Comparison of ENCODE assay signal across 18 mouse cellular contexts in the genomic region with DNA sequence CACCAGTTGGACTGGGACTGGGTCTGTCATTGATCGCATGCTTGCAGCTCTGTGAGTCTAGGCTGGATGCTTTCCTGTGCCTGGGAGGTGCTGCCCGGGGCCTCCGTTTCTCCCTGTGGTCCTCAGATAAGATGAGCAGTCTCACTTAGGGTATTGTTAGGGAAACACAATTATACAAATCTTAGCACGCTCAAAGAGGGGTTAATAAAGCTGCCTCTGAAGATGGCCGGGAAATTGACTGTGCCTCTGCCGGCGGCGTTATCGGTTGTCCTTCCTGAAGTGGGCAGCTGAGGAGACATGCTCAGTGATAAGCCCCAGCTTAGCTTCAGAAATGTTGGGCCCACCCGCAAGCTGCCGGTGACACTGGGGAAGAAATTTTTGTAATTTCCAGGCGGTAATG. TPM values are rescaled to one million over a fixed set of nuclear protein-coding genes. Genes with fewer than 3 reads are reported as not detected.
DNase-seq lines count a peak whose midpoint lies in the region; ATAC-seq and TF ChIP-seq lines count a peak whose summit lies in the region.
"Had no signal": no experiment of that assay in that cellular context is flagged by ENCODE, and none has a peak within 500 bp of the region (broad histone marks: within the 10 kb centered on the region; RNA-seq: fewer than 3 reads in every experiment).

No protein-coding gene starts in this region.

- no peak; the same call in 1 of the 2 replicates for TF ChIP-seq RAD21 in MEL (IDR thresholded peaks at IDR 0.05; ENCODE audit: low read depth, low read length)

- H3K9ac ChIP-seq in heart, embryonic 15.5 days: no peak overlapping the region
- H3K9ac ChIP-seq in MEL (ENCODE audit: control insufficient read depth, low read depth, low read length, poor library complexity, severe bottlenecking): peak overlapping the region; percentile 70
- H3K9ac ChIP-seq in liver, embryonic 16.5 days (ENCODE audit: low read depth, low read length): no peak overlapping the region
- no peak overlapping the region for H3K9ac ChIP-seq in intestine, embryonic 15.5 days
- H3K9ac ChIP-seq: forebrain, embryonic 15.5 days; hindbrain, embryonic 12.5 days; neural tube, embryonic 12.5 days had no signal

- peaks cover 16% of the 10 kb centered on the region for H3K4me1 ChIP-seq in heart, embryonic 15.5 days (replicated peaks)
- peaks cover 7 to 38% of the 10 kb centered on the region in 2 experiments for H3K4me1 ChIP-seq in MEL (ENCODE audit: control insufficient read depth in 1 of 2, insufficient read depth in 2 of 2, low read length in 2 of 2)
- peaks cover 13% of the 10 kb centered on the region for H3K4me1 ChIP-seq in liver, embryonic 16.5 days (ENCODE audit: control insufficient read depth, low read depth, low read length)
- H3K4me1 ChIP-seq in intestine, embryonic 15.5 days (replicated peaks): no peaks in the 10 kb centered on the region

- H3K4me3 ChIP-seq in heart, embryonic 15.5 days: no peak overlapping the region
- H3K4me3 ChIP-seq in MEL (ENCODE audit: control insufficient read depth in 1 of 2, insufficient read depth in 1 of 2, low read depth in 2 of 2, low read length in 2 of 2): peak overlapping the region; percentile 35 to 50
- H3K4me3 ChIP-seq in liver, embryonic 16.5 days (ENCODE audit: low read depth, low read length): no peak overlapping the region
- H3K4me3 ChIP-seq in intestine, embryonic 15.5 days (replicated peaks): no peak overlapping the region
- H3K4me3 ChIP-seq: forebrain, embryonic 15.5 days; hindbrain, embryonic 12.5 days; layer of hippocampus, adult 2 months; limb, embryonic 10.5 days; neural tube, embryonic 12.5 days had no signal

- H3K36me3 ChIP-seq in heart, embryonic 15.5 days: no peaks in the 10 kb centered on the region
- H3K36me3 ChIP-seq in MEL (ENCODE audit: control insufficient read depth in 1 of 2, insufficient read depth in 2 of 2, low read length in 2 of 2): peaks cover 0 to 29% of the 10 kb centered on the region in 2 experiments; a peak in 2 of 4 replicates
- H3K36me3 ChIP-seq in liver, embryonic 16.5 days (ENCODE audit: control insufficient read depth, insufficient read depth): no peaks in the 10 kb centered on the region
- no peaks in the 10 kb centered on the region for H3K36me3 ChIP-seq in intestine, embryonic 15.5 days
- H3K36me3 ChIP-seq: forebrain, embryonic 15.5 days; hindbrain, embryonic 12.5 days had no signal

- H3K27ac ChIP-seq in heart, embryonic 15.5 days: no peak overlapping the region
- peak overlapping the region; percentile 94 for H3K27ac ChIP-seq in MEL (ENCODE audit: control insufficient read depth, low read depth, low read length)
- no peak overlapping the region for H3K27ac ChIP-seq in liver, embryonic 16.5 days (ENCODE audit: low read length)
- no peak overlapping the region for H3K27ac ChIP-seq in intestine, embryonic 15.5 days
- H3K27ac ChIP-seq: forebrain, embryonic 15.5 days; hindbrain, embryonic 12.5 days; kidney, postnatal 0 days; layer of hippocampus, adult 2 months; limb, embryonic 10.5 days; neural tube, embryonic 12.5 days had no signal

- whole genome bisulfite sequencing in heart, embryonic 15.5 days: 24% methylated on average over 12 of the region's 12 CpGs
- WGBS in liver, embryonic 16.5 days (ENCODE audit: insufficient replicate concordance): 20% methylated on average over 12 of the region's 12 CpGs
- WGBS in intestine, embryonic 15.5 days: 85% methylated on average over 12 of the region's 12 CpGs

- H3K79me2 ChIP-seq in MEL (ENCODE audit: control insufficient read depth, insufficient read depth, low read length, poor library complexity): no peaks in the 10 kb centered on the region; the same call in 1 of the 2 replicates

- TF ChIP-seq CTCF in MEL (IDR thresholded peaks at IDR 0.05 in 2 of 3, conservative IDR thresholded peaks at IDR 0.05 in 1 of 3; ENCODE audit: control insufficient read depth in 1 of 3, insufficient read depth in 1 of 3, low read depth in 2 of 3, low read length in 3 of 3, poor library complexity in 1 of 3, severe bottlenecking in 1 of 3): no peak

- ATAC-seq in heart, embryonic 15.5 days (replicated peaks; ENCODE audit: insufficient number of reproducible peaks, insufficient read depth, low FRiP score, low read depth): no peak
- peak; percentile 71 for ATAC-seq in liver, embryonic 16.5 days (ENCODE audit: low read depth)
- no peak for ATAC-seq in intestine, embryonic 15.5 days
- ATAC-seq: forebrain, embryonic 15.5 days; intestine, embryonic 16.5 days had no signal

- no peaks in the 10 kb centered on the region for H3K27me3 ChIP-seq in heart, embryonic 15.5 days
- no peaks in the 10 kb centered on the region for H3K27me3 ChIP-seq in MEL (ENCODE audit: control insufficient read depth in 1 of 2, insufficient read depth in 2 of 2, low read length in 2 of 2)
- no peaks in the 10 kb centered on the region for H3K27me3 ChIP-seq in liver, embryonic 16.5 days (ENCODE audit: control insufficient read depth, insufficient read depth, low read depth, low read length)
- no peaks in the 10 kb centered on the region for H3K27me3 ChIP-seq in intestine, embryonic 15.5 days (replicated peaks)
- H3K27me3 ChIP-seq: forebrain, embryonic 15.5 days; hindbrain, embryonic 12.5 days; neural tube, embryonic 12.5 days had no signal

- no peak for DNase-seq in heart, adult 18-20 months
- peak; percentile 86 for DNase-seq in MEL (ENCODE audit: low read depth, low spot score)
- DNase-seq in c-Kit-positive CD71-positive TER-119-positive erythroid progenitor cells, embryonic 14.5 days (ENCODE audit: low spot score): peak; percentile 23
- DNase-seq in cerebellum, postnatal 36 days: no peak
- DNase-seq: lung, adult 2 months; lung, postnatal 36 days; spleen, adult 18-20 months; thymus, adult 2 months had no signal

- TF ChIP-seq POLR2A in MEL (IDR thresholded peaks at IDR 0.05; ENCODE audit: control insufficient read depth in 1 of 2, insufficient read depth in 1 of 2, low read depth in 1 of 2, low read length in 2 of 2, poor library complexity in 1 of 2): 0 out of 4 replicates have a peak, but pooled peaks of 1 of the 2 experiments have one; percentile 19

- H3K9me3 ChIP-seq in heart, embryonic 15.5 days (replicated peaks): no peaks in the 10 kb centered on the region
- H3K9me3 ChIP-seq in MEL (replicated peaks; ENCODE audit: insufficient read depth, low read length): no peaks in the 10 kb centered on the region
- no peaks in the 10 kb centered on the region for H3K9me3 ChIP-seq in liver, embryonic 16.5 days (replicated peaks; ENCODE audit: control insufficient read depth, low read length)
- no peaks in the 10 kb centered on the region for H3K9me3 ChIP-seq in intestine, embryonic 15.5 days
- H3K9me3 ChIP-seq: forebrain, embryonic 15.5 days; hindbrain, embryonic 12.5 days; limb, embryonic 10.5 days; neural tube, embryonic 12.5 days had no signal

- peak overlapping the region; percentile 42 for H3K4me2 ChIP-seq in heart, embryonic 15.5 days
- H3K4me2 ChIP-seq in liver, embryonic 16.5 days (ENCODE audit: low read depth, low read length): peak overlapping the region; percentile 7; the same call in 1 of the 2 replicates
- H3K4me2 ChIP-seq in intestine, embryonic 15.5 days (replicated peaks): no peak overlapping the region
- H3K4me2 ChIP-seq: forebrain, embryonic 15.5 days; hindbrain, embryonic 12.5 days; neural tube, embryonic 12.5 days had no signal

- peak; percentile 79 to 87 for TF ChIP-seq EP300 in MEL (IDR thresholded peaks at IDR 0.05; ENCODE audit: low read depth in 1 of 2, low read length in 2 of 2)

TF ChIP-seq in MEL, 35 proteins besides CTCF, POLR2A, EP300 and RAD21 (continues in another document):
- peak; percentile 52; the same call in 1 of the 2 replicates for TF ChIP-seq MAZ (IDR thresholded peaks at IDR 0.05; ENCODE audit: low read depth, low read length)
- TF ChIP-seq ZNF384 (IDR thresholded peaks at IDR 0.05; ENCODE audit: low read depth, low read length): no peak
- no peak; the same call in 1 of the 2 replicates for TF ChIP-seq SMC3 (IDR thresholded peaks at IDR 0.05; ENCODE audit: low read depth, low read length)
- no peak for TF ChIP-seq BHLHE40 (IDR thresholded peaks at IDR 0.05; ENCODE audit: borderline replicate concordance, low read depth, low read length)
- TF ChIP-seq E2F4 (IDR thresholded peaks at IDR 0.05; ENCODE audit: borderline replicate concordance, low read depth, low read length): 0 out of 2 replicates have a peak, but pooled peaks have one; percentile 55
- TF ChIP-seq SIN3A (IDR thresholded peaks at IDR 0.05; ENCODE audit: low read length): peak; percentile 62; the same call in 1 of the 2 replicates
- no peak for TF ChIP-seq GABPA (IDR thresholded peaks at IDR 0.05; ENCODE audit: low read depth, low read length)
- no peak for TF ChIP-seq RCOR1 (IDR thresholded peaks at IDR 0.05; ENCODE audit: low read depth, low read length)
- TF ChIP-seq JUND (IDR thresholded peaks at IDR 0.05; ENCODE audit: low read depth, low read length): no peak
- no peak for TF ChIP-seq CHD2 (IDR thresholded peaks at IDR 0.05; ENCODE audit: low read length)
- TF ChIP-seq MAX (IDR thresholded peaks at IDR 0.05; ENCODE audit: low read length): 0 out of 2 replicates have a peak, but pooled peaks have one; percentile 21
- TF ChIP-seq GATA1 (IDR thresholded peaks at IDR 0.05; ENCODE audit: low read depth, low read length): peak; percentile 89
- TF ChIP-seq CHD1 (IDR thresholded peaks at IDR 0.05; ENCODE audit: low read depth, low read length): no peak
- TF ChIP-seq NELFE (IDR thresholded peaks at IDR 0.05; ENCODE audit: low read depth, low read length): peak; percentile 48
- TF ChIP-seq USF1 (IDR thresholded peaks at IDR 0.05; ENCODE audit: low read depth, low read length): no peak
- TF ChIP-seq ELF1 (IDR thresholded peaks at IDR 0.05; ENCODE audit: low read depth, low read length): no peak
- no peak for TF ChIP-seq ZC3H11A (IDR thresholded peaks at IDR 0.05; ENCODE audit: low read depth, low read length)
- TF ChIP-seq MYC (IDR thresholded peaks at IDR 0.05; ENCODE audit: low read depth, low read length): 0 out of 2 replicates have a peak, but pooled peaks have one; percentile 35
- no peak for TF ChIP-seq UBTF (IDR thresholded peaks at IDR 0.05; ENCODE audit: borderline replicate concordance, insufficient read depth, low read depth, low read length)
- peak; percentile 61 for TF ChIP-seq TAL1 (IDR thresholded peaks at IDR 0.05; ENCODE audit: low read length)
- TF ChIP-seq USF2 (IDR thresholded peaks at IDR 0.05; ENCODE audit: borderline replicate concordance in 1 of 2, insufficient read depth in 1 of 2, low read depth in 1 of 2, low read length in 2 of 2): no peak

RNA-seq across cellular contexts. Expression of gene Kit, which starts 33.3 kb away (rescaled TPM):
- 9.3 and 14.8 TPM in 2 replicates for polyA plus RNA-seq in heart, embryonic 15.5 days (2015; fragmentation: Nextera tagmentation; extraction: Ambion mirVana)
- total RNA-seq in heart, adult 18-20 months (2021): 1 to 10 TPM; 2.8 to 3.2 TPM
- total RNA-seq in MEL (2012; rRNA removed): 0.36 and 1.0 TPM in 2 replicates
- polyA plus RNA-seq in MEL (2012; ENCODE audit: insufficient read depth in 1 of 2, insufficient read length in 2 of 2, low read depth in 1 of 2, low replicate concordance in 2 of 2, missing spikeins in 1 of 2): 1 to 10 TPM in 1 of 2 experiments, not detected in 1; 1.8 TPM
- polyA plus RNA-seq in liver, embryonic 16.5 days (2015; fragmentation: Nextera tagmentation; extraction: Ambion mirVana): 16.7 TPM in 2 replicates
- 20.7 and 24.3 TPM in 2 replicates for polyA plus RNA-seq in intestine, embryonic 15.5 days (2015; fragmentation: Nextera tagmentation; extraction: Ambion mirVana)

Comparison
In these comparisons a context has a peak if more than half of its experiments do, and no peak if none do; other contexts are left out.
1. H3K4me3 ChIP-seq: peak in MEL (2 of 2); none in heart, embryonic 15.5 days (single experiment), liver, embryonic 16.5 days (single experiment) and intestine, embryonic 15.5 days (single experiment).
2. DNase-seq: peak in MEL (single experiment) and c-Kit-positive CD71-positive TER-119-positive erythroid progenitor cells, embryonic 14.5 days (single experiment); none in heart, adult 18-20 months (0 of 2) and cerebellum, postnatal 36 days (0 of 2).